Mouse (Mus musculus): ENCODE results near the gene Nupl2. TPM values are rescaled to one million over a fixed set of nuclear protein-coding genes. Genes with fewer than 3 reads are reported as not detected.

The Nupl2 gene
- 14.4 and 16.7 TPM in 2 replicates for polyA plus RNA-seq (2015; fragmentation: Nextera tagmentation; extraction: Ambion mirVana)

GRCm38 (mm10) chr5:24164789-24165445 is at the start of gene Nupl2:
Gene Nupl2, plus strand, starts transcription at chr5:24164963.
- H3K27ac ChIP-seq (ENCODE audit: low read length), result peak within 1 kb of the TSS; percentile 69
- H3K36me3 ChIP-seq (ENCODE audit: control insufficient read depth, insufficient read depth), result peaks cover 4% of the 10 kb centered on the region
- H3K4me1 ChIP-seq (replicated peaks; ENCODE audit: control insufficient read depth, insufficient read depth, low read length), result peaks cover 6% of the 10 kb centered on the region
- H3K9me3 ChIP-seq (ENCODE audit: control insufficient read depth, low read length), result no peaks in the 10 kb centered on the region
- H3K27me3 ChIP-seq (replicated peaks; ENCODE audit: control insufficient read depth, insufficient read depth, low read length), result no peaks in the 10 kb centered on the region
- under 1% methylated on average over 52 of the region's 52 CpGs for WGBS
- H3K9ac ChIP-seq (replicated peaks; ENCODE audit: low read depth, low read length), result peak within 1 kb of the TSS; percentile 99
- peak within 1 kb of the TSS; percentile 64 for H3K4me2 ChIP-seq (ENCODE audit: low read length)
- ATAC-seq, result peak; percentile 97
- peak within 1 kb of the TSS; percentile 96 for H3K4me3 ChIP-seq (replicated peaks; ENCODE audit: low read length)

- no peak overlapping the region for H3K9ac ChIP-seq (replicated peaks; ENCODE audit: low read depth, low read length)
- H3K4me1 ChIP-seq (replicated peaks; ENCODE audit: control insufficient read depth, insufficient read depth, low read length), result peaks cover 21% of the 10 kb centered on the region
- H3K4me3 ChIP-seq (replicated peaks; ENCODE audit: low read length), result no peak overlapping the region
- no peak overlapping the region for H3K4me2 ChIP-seq (ENCODE audit: low read length)
- ATAC-seq, result peak; percentile 84
- no peaks in the 10 kb centered on the region for H3K27me3 ChIP-seq (replicated peaks; ENCODE audit: control insufficient read depth, insufficient read depth, low read length)
- H3K36me3 ChIP-seq (ENCODE audit: control insufficient read depth, insufficient read depth), result peaks cover 4% of the 10 kb centered on the region; the same call in 1 of the 2 replicates
- H3K9me3 ChIP-seq (ENCODE audit: control insufficient read depth, low read length), result no peaks in the 10 kb centered on the region
- H3K27ac ChIP-seq (ENCODE audit: low read length), result no peak overlapping the region
- WGBS, result 74% methylated on average over 2 of the region's 2 CpGs
Observed at GRCm38 (mm10) chr5:24122221-24122620, 42.5 kb upstream of the Nupl2 start.

- WGBS, result 0% methylated on average over 1 of the region's 1 CpGs
- Histone ChIP-seq H3K27me3 (replicated peaks; ENCODE audit: control insufficient read depth, insufficient read depth, low read length) (no peaks in the 10 kb centered on the region), H3K4me3 (replicated peaks; ENCODE audit: low read length) (no peak overlapping the region), H3K9me3 (ENCODE audit: control insufficient read depth, low read length) (no peaks in the 10 kb centered on the region), H3K4me1 (replicated peaks; ENCODE audit: control insufficient read depth, insufficient read depth, low read length) (peaks cover 21% of the 10 kb centered on the region), H3K27ac (ENCODE audit: low read length) (peak overlapping the region; percentile 77), H3K36me3 (ENCODE audit: control insufficient read depth, insufficient read depth) (no peaks in the 10 kb centered on the region; the same call in 1 of the 2 replicates), H3K4me2 (ENCODE audit: low read length) (no peak overlapping the region), H3K9ac (replicated peaks; ENCODE audit: low read depth, low read length) (peak overlapping the region; percentile 29; the same call in 1 of the 2 replicates)
- ATAC-seq, result peak; percentile 57
Observed at GRCm38 (mm10) chr5:24124175-24124574, 40.6 kb upstream of the Nupl2 start.

- 23% methylated on average over 3 of the region's 3 CpGs for WGBS
- H3K4me1 ChIP-seq (replicated peaks; ENCODE audit: control insufficient read depth, insufficient read depth, low read length), result peaks cover 21% of the 10 kb centered on the region
- no peaks in the 10 kb centered on the region for H3K9me3 ChIP-seq (ENCODE audit: control insufficient read depth, low read length)
- no peak overlapping the region for H3K9ac ChIP-seq (replicated peaks; ENCODE audit: low read depth, low read length)
- H3K27ac ChIP-seq (ENCODE audit: low read length), result peak overlapping the region; percentile 77; the same call in 1 of the 2 replicates
- H3K27me3 ChIP-seq (replicated peaks; ENCODE audit: control insufficient read depth, insufficient read depth, low read length), result no peaks in the 10 kb centered on the region
- no peak overlapping the region for H3K4me3 ChIP-seq (replicated peaks; ENCODE audit: low read length)
- H3K36me3 ChIP-seq (ENCODE audit: control insufficient read depth, insufficient read depth), result no peaks in the 10 kb centered on the region; the same call in 1 of the 2 replicates
- ATAC-seq, result peak; percentile 33; the same call in 1 of the 2 replicates
- no peak overlapping the region for H3K4me2 ChIP-seq (ENCODE audit: low read length)
Observed at GRCm38 (mm10) chr5:24124579-24125276, 40.0 kb upstream of the Nupl2 start.

GRCm38 (mm10) chr5:24125910-24126636 is 38.7 kb upstream of the Nupl2 start:
- WGBS, result 17% methylated on average over 1 of the region's 1 CpGs
- ATAC-seq, result no peak
- H3K27ac ChIP-seq (ENCODE audit: low read length), result no peak overlapping the region
- peaks cover 21% of the 10 kb centered on the region for H3K4me1 ChIP-seq (replicated peaks; ENCODE audit: control insufficient read depth, insufficient read depth, low read length)
- no peak overlapping the region for H3K4me3 ChIP-seq (replicated peaks; ENCODE audit: low read length)
- no peaks in the 10 kb centered on the region for H3K27me3 ChIP-seq (replicated peaks; ENCODE audit: control insufficient read depth, insufficient read depth, low read length)
- no peaks in the 10 kb centered on the region for H3K9me3 ChIP-seq (ENCODE audit: control insufficient read depth, low read length)
- no peak overlapping the region for H3K9ac ChIP-seq (replicated peaks; ENCODE audit: low read depth, low read length)
- H3K4me2 ChIP-seq (ENCODE audit: low read length), result no peak overlapping the region
- no peaks in the 10 kb centered on the region; the same call in 1 of the 2 replicates for H3K36me3 ChIP-seq (ENCODE audit: control insufficient read depth, insufficient read depth)

- 82% methylated on average over 4 of the region's 4 CpGs for WGBS
- no peak overlapping the region for H3K4me3 ChIP-seq (replicated peaks; ENCODE audit: low read length)
- no peak overlapping the region for H3K9ac ChIP-seq (replicated peaks; ENCODE audit: low read depth, low read length)
- no peaks in the 10 kb centered on the region for H3K9me3 ChIP-seq (ENCODE audit: control insufficient read depth, low read length)
- H3K4me1 ChIP-seq (replicated peaks; ENCODE audit: control insufficient read depth, insufficient read depth, low read length), result peaks cover 21% of the 10 kb centered on the region
- ATAC-seq, result no peak
- no peak overlapping the region for H3K27ac ChIP-seq (ENCODE audit: low read length)
- no peaks in the 10 kb centered on the region; the same call in 1 of the 2 replicates for H3K36me3 ChIP-seq (ENCODE audit: control insufficient read depth, insufficient read depth)
- H3K4me2 ChIP-seq (ENCODE audit: low read length), result no peak overlapping the region
- no peaks in the 10 kb centered on the region for H3K27me3 ChIP-seq (replicated peaks; ENCODE audit: control insufficient read depth, insufficient read depth, low read length)
Observed at GRCm38 (mm10) chr5:24126967-24127366, 37.8 kb upstream of the Nupl2 start.

DNA sequence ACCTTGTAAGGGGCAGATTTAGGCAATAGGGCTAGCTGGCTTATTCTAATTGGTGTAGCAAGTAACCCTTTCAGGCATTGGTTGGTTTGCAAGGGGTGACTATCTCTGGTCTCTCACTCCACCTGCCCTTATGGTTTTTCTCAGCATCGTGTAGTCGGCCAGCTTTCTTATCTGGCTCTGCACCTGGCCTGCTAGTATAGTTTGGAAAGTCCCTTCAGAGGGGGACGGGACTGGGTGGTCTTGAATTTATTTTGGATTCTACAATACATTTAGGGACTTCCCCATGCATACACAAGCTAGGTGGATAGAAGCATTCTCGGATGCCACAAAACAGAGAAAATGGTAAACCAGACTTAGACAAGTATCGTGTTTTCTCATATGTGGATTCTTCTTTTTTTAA is 17.8 kb upstream of the Nupl2 start:
- no peak for ATAC-seq
- Histone ChIP-seq H3K27ac (ENCODE audit: low read length) (no peak overlapping the region), H3K9ac (replicated peaks; ENCODE audit: low read depth, low read length) (no peak overlapping the region), H3K4me1 (replicated peaks; ENCODE audit: control insufficient read depth, insufficient read depth, low read length) (no peaks in the 10 kb centered on the region), H3K36me3 (ENCODE audit: control insufficient read depth, insufficient read depth) (peaks cover 40% of the 10 kb centered on the region), H3K4me3 (replicated peaks; ENCODE audit: low read length) (no peak overlapping the region), H3K27me3 (replicated peaks; ENCODE audit: control insufficient read depth, insufficient read depth, low read length) (no peaks in the 10 kb centered on the region), H3K4me2 (ENCODE audit: low read length) (no peak overlapping the region), H3K9me3 (ENCODE audit: control insufficient read depth, low read length) (no peaks in the 10 kb centered on the region)
- WGBS, result 94% methylated on average over 5 of the region's 5 CpGs

DNA sequence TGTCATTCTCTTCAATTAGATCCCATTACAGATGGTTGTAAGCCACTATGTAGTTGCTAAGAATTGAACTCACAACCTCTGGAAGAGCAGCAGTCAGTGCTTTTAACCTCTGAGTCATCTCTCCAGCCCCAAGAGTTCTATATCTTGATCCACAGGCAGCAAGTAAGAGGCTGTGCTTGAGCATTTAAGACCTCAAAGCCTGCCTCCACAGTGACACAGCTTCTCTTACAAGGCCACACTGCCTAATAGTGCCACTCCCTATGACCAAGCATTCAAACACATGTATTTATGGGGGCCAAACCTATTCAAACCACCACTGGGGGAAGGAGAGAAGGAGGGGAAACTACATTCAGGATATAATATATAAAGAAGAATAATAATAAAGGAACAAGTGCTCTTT is 12.6 kb upstream of the Nupl2 start:
- Histone ChIP-seq H3K4me1 (replicated peaks; ENCODE audit: control insufficient read depth, insufficient read depth, low read length) (no peaks in the 10 kb centered on the region), H3K9me3 (ENCODE audit: control insufficient read depth, low read length) (no peaks in the 10 kb centered on the region), H3K9ac (replicated peaks; ENCODE audit: low read depth, low read length) (no peak overlapping the region), H3K27ac (ENCODE audit: low read length) (no peak overlapping the region), H3K4me3 (replicated peaks; ENCODE audit: low read length) (no peak overlapping the region), H3K36me3 (ENCODE audit: control insufficient read depth, insufficient read depth) (peaks cover 25% of the 10 kb centered on the region), H3K27me3 (replicated peaks; ENCODE audit: control insufficient read depth, insufficient read depth, low read length) (no peaks in the 10 kb centered on the region), H3K4me2 (ENCODE audit: low read length) (no peak overlapping the region)
- no peak for ATAC-seq

- Histone ChIP-seq H3K36me3 (ENCODE audit: control insufficient read depth, insufficient read depth) (peaks cover 33% of the 10 kb centered on the region), H3K4me3 (replicated peaks; ENCODE audit: low read length) (no peak overlapping the region), H3K27ac (ENCODE audit: low read length) (no peak overlapping the region), H3K9me3 (ENCODE audit: control insufficient read depth, low read length) (no peaks in the 10 kb centered on the region), H3K9ac (replicated peaks; ENCODE audit: low read depth, low read length) (no peak overlapping the region), H3K4me2 (ENCODE audit: low read length) (no peak overlapping the region), H3K4me1 (replicated peaks; ENCODE audit: control insufficient read depth, insufficient read depth, low read length) (no peaks in the 10 kb centered on the region), H3K27me3 (replicated peaks; ENCODE audit: control insufficient read depth, insufficient read depth, low read length) (no peaks in the 10 kb centered on the region)
- 94% methylated on average over 6 of the region's 6 CpGs for WGBS
- no peak for ATAC-seq
Observed at GRCm38 (mm10) chr5:24156774-24157173, 8.0 kb upstream of the Nupl2 start.
